Mouse (Mus musculus) stomach, postnatal 0 days (tissue): Measurements from ENCODE around the gene Pnmt. TPM values are rescaled to one million over a fixed set of nuclear protein-coding genes. Genes with fewer than 3 reads are reported as not detected.
A peak's percentile ranks its signal among the peaks of the same experiment; 100 is the strongest.

ENCODE experiments used
- ATAC-seq: fragments of 200-750 bp; cut with Nextera tagmentation; 2 replicates; pipeline ENCODE4 v1.8.0; 2017; ENCODE audit not compliant: low FRiP score, low TSS enrichment
- DNase-seq: peaks from one replicate; pipeline ENCODE4 v3.0.0-alpha.2; 2016; ENCODE audit warnings: low spot score
- H3K27ac ChIP-seq: fragments of 300-500 bp; sonication (generic); replicated peaks from 2 replicates; pipeline ENCODE4 v1.5.1; 2014; ENCODE audit warnings: mild to moderate bottlenecking, control low read depth
- H3K27me3 ChIP-seq: fragments of 300-500 bp; sonication (generic); 2 replicates; pipeline ENCODE4 v1.6.1; 2014; ENCODE audit warnings: low read length; ENCODE audit not compliant: control insufficient read depth, insufficient read depth
- H3K36me3 ChIP-seq: fragments of 300-500 bp; sonication (generic); 2 replicates; pipeline ENCODE4 v1.6.1; 2014; ENCODE audit warnings: low read length, mixed read lengths; ENCODE audit not compliant: control insufficient read depth, insufficient read depth
- H3K4me1 ChIP-seq: fragments of 300-500 bp; sonication (generic); replicated peaks from 2 replicates; pipeline ENCODE4 v1.6.1; 2014; ENCODE audit warnings: antibody characterized with exemption; ENCODE audit not compliant: control insufficient read depth, insufficient read depth
- H3K4me2 ChIP-seq: fragments of 300-500 bp; sonication (generic); replicated peaks from 2 replicates; pipeline ENCODE4 v1.6.1; 2014; ENCODE audit warnings: low read depth, mild to moderate bottlenecking, control low read depth, moderate library complexity
- H3K4me3 ChIP-seq: fragments of 300-500 bp; sonication (generic); 2 replicates; pipeline ENCODE4 v1.5.1; 2014; ENCODE audit warnings: low read depth, low read length, control low read depth
- H3K9ac ChIP-seq: fragments of 300-500 bp; sonication (generic); 2 replicates; pipeline ENCODE4 v1.6.1; 2014; ENCODE audit warnings: mild to moderate bottlenecking, low read length, control low read depth, mixed read lengths
- H3K9me3 ChIP-seq: fragments of 300-500 bp; sonication (generic); 2 replicates; pipeline ENCODE4 v1.6.1; 2016; ENCODE audit warnings: low read length; ENCODE audit not compliant: control insufficient read depth
- CTCF ChIP-seq: IDR thresholded peaks from 2 replicates; pipeline ENCODE4 v1.5.1; 2016; ENCODE audit warnings: antibody characterized with exemption, low read depth, mild to moderate bottlenecking, moderate library complexity
- EP300 ChIP-seq: optimal IDR thresholded peaks from 2 replicates; pipeline ENCODE3; 2016; ENCODE audit warnings: antibody characterized with exemption
- WGBS: fragments of 180-500 bp; shearing (Covaris S2); extraction: QIAGEN DNeasy Blood & Tissue Kit; methylation state at CpG from one replicate; pipeline ENCODE4 v1.1.7; 2014; 5-methylcytosine and 5-hydroxymethylcytosine counted together
- polyA plus RNA-seq: library from polyadenylated mRNA; unstranded; fragments of >200 nt; fragmentation: Nextera tagmentation; extraction: Ambion mirVana; gene quantifications from 2 replicates; pipeline ENCODE4 v1.2.1, GENCODE M21; 2015

Pnmt gene
- polyA plus RNA-seq, 1 experiment from 2014 or later: not detected

DNA sequence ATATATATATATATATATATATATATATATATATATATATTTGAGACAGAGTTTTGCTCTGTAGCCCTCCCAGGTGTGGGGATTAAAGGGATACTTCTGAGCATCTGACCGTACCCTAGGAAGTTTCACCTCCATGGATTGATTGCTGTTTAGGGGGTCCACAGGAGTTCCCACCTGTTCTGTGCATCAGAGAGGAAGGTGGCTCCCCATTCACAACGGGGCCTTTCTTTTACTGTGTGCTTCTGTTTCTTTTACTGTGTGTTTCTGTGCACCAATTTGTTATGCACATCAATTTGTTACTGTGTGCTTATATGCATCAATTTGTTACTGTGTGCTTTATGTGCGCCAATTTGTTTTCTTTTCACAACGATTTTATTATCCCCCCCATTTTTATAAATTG lies 45.1 kb upstream of the Pnmt start:
- Histone ChIP-seq H3K9me3 (no peaks in the 10 kb centered on the region), H3K4me2 (no peak overlapping the region), H3K4me3 (no peak overlapping the region), H3K9ac (no peak overlapping the region), H3K4me1 (peaks cover 3% of the 10 kb centered on the region), H3K27me3 (peaks cover 9% of the 10 kb centered on the region; the same call in 1 of the 2 replicates), H3K27ac (no peak overlapping the region), H3K36me3 (no peaks in the 10 kb centered on the region)
- ATAC-seq (no peak), DNase-seq (no peak)
- TF ChIP-seq CTCF (no peak), EP300 (no peak)
- 62% methylated on average over 4 of the region's 4 CpGs for WGBS

DNA sequence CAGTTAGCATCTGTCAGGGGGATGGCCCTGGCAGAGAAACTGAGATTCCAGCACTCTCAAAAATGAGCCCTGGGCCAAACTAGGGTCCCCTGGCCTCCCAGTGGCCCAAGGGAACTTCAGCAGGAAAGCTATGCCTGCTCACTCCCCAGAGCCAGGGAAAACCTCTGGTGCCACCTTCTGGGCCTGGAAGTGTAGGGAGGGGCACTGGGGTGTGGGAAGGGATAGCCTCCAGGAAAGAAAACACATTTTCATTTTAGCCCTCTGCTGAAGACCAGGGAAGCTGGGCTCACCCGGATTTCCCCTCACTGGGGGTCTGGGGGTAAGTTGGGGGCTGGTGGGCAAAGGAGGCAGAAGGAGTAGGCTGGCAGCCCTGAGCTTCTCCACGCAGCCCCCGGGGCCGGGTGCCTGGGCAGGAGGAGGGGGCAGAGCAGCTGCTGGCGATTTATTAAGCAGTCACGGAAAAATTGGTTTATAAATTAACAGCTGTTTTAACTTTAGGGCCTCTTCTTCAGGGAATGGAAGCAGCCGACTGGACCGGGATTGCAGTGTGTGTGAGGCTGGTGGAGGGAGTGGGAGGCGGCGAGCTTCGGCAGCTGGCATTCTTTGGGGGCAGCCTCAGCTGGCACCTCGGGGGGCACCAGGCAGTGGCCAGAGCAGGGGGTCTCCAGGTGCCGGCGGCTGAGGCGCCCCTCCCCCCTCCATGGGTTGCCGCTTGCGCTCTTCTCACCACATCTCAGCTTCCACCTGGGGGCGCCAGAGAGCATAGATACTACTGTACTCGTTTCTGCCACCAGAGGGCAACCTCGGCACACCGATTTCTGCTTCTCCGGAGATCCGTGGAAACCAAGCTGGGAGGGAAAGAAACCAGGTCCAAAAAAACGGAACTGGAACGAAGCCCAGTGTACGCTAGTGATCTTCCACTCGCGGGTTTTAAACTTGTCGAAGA lies 44.0 kb upstream of the Pnmt start:
- peak overlapping the region; percentile 62 for H3K4me2 ChIP-seq
- peaks cover 3% of the 10 kb centered on the region for H3K4me1 ChIP-seq
- H3K4me3 ChIP-seq: peak overlapping the region; percentile 36
- H3K27me3 ChIP-seq: peaks cover 4% of the 10 kb centered on the region; the same call in 1 of the 2 replicates
- H3K9me3 ChIP-seq: no peaks in the 10 kb centered on the region
- peak; percentile 100 for TF ChIP-seq CTCF
- TF ChIP-seq EP300: no peak
- H3K36me3 ChIP-seq: no peaks in the 10 kb centered on the region
- H3K27ac ChIP-seq: 0 out of 2 replicates have a peak overlapping the region, but pooled peaks have one; percentile 6
- ATAC-seq: peak; percentile 54
- H3K9ac ChIP-seq: peak overlapping the region; percentile 1; the same call in 1 of the 2 replicates
- peak; percentile 94 for DNase-seq
- WGBS: 2% methylated on average over 29 of the region's 29 CpGs

DNA sequence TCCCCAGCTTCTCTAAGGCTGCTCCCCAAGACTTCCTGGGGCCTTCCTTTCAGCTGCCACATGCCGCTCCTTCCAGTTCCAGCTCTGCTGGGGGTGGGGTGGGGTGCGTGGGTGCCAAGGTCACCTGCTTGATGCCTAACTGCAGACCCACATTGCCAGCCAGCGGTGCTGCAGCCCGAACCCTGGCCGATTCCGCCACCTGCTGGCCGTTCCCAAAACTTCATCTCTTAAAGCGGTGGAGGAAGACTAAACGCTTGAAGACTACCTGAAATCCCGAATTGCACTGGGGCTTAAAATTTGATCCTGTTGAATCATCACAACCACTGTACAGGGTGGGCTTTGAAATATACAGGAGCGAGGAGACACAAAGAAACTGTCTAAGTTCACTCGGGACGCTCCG lies 41.0 kb upstream of the Pnmt start:
- DNase-seq: peak; percentile 85
- WGBS: 2% methylated on average over 14 of the region's 14 CpGs
- TF ChIP-seq EP300: no peak
- peak; percentile 86 for TF ChIP-seq CTCF

DNA sequence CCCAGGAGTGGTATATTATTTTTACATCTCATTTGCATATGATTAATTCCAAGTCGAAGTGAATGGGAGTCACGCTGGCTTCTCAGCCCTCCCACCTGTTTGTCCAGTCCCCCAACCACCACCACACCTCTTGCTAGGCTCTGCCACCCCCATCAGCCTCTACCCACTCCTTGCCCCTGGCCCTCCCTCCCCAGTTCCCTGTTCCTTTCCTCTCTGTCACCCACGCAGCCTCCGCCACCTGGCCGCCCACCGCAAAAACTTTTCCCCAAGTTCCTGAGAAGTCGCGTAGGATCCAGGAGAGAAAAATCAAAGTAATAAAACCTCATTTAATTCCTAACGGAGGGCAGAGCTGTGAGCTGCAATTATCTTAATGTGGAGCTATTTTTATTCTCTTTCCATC lies 40.1 kb upstream of the Pnmt start:
- DNase-seq (no peak), ATAC-seq (no peak)
- 16% methylated on average over 9 of the region's 9 CpGs for WGBS
- Histone ChIP-seq H3K4me1 (peaks cover 4% of the 10 kb centered on the region; the same call in 1 of the 2 replicates), H3K4me2 (no peak overlapping the region), H3K9me3 (no peaks in the 10 kb centered on the region), H3K9ac (no peak overlapping the region), H3K36me3 (no peaks in the 10 kb centered on the region), H3K27me3 (peaks cover 3% of the 10 kb centered on the region; the same call in 1 of the 2 replicates), H3K27ac (no peak overlapping the region), H3K4me3 (no peak overlapping the region)
- TF ChIP-seq CTCF (no peak), EP300 (no peak)

More for the DNA sequence above, 41.0 kb upstream of the Pnmt start:
- Histone ChIP-seq H3K36me3 (no peaks in the 10 kb centered on the region), H3K27ac (no peak overlapping the region), H3K4me2 (peak overlapping the region; percentile 38; the same call in 1 of the 2 replicates), H3K9me3 (no peaks in the 10 kb centered on the region), H3K27me3 (no peaks in the 10 kb centered on the region), H3K9ac (no peak overlapping the region), H3K4me3 (no peak overlapping the region), H3K4me1 (peaks cover 4% of the 10 kb centered on the region; the same call in 1 of the 2 replicates)
- ATAC-seq: no peak

DNA sequence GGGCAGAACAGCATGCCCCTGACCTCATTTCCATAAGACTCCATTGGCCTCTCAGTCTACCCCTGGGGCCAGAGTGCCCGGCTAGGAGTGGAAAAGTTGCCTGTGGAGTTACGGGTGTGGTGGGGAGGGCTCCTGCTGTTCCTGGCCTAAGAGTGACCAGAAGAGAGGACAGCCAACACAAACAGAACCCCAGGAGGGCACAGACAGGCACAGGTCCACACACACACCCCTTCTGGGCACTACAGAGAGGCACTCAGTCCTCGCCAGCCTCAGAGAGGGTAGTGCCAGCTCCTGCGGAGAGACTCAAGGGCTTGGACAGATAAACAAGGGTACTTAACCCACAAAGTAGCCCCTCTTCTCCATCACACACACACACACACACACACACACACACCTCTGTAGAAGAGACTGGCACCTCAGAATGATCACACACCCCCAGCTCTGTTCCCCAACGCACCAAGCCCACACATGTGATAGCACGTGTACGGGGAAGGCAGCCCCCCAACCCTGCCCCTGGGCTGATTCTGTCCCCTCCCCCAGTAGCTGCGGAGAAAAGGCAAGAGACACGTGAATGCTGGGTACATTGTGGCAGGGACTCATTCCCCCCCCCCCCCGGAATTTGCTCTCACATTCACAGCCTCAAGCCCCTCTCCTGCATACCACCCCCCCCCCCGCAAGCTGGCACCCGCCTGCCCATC lies 38.7 kb upstream of the Pnmt start:
- H3K9ac ChIP-seq: no peak overlapping the region
- H3K9me3 ChIP-seq: no peaks in the 10 kb centered on the region
- H3K27me3 ChIP-seq: peaks cover 3% of the 10 kb centered on the region; the same call in 1 of the 2 replicates
- DNase-seq (no peak), ATAC-seq (no peak)
- H3K27ac ChIP-seq: no peak overlapping the region
- no peak overlapping the region for H3K4me3 ChIP-seq
- H3K4me1 ChIP-seq: peaks cover 4% of the 10 kb centered on the region; the same call in 1 of the 2 replicates
- TF ChIP-seq CTCF (no peak), EP300 (no peak)
- H3K36me3 ChIP-seq: no peaks in the 10 kb centered on the region
- H3K4me2 ChIP-seq: no peak overlapping the region
- 14% methylated on average over 10 of the region's 12 CpGs for WGBS
